Mouse (Mus musculus) cerebral cortex, adult 2 months (tissue): ENCODE measurements around the gene Cenpw.

Experiments used
- WGBS: fragments of 180-500 bp; shearing (Covaris S2); methylation state at CpG from one replicate; pipeline ENCODE4 v1.1.7; 2018; 5-methylcytosine and 5-hydroxymethylcytosine counted together

Cenpw gene

GRCm38 (mm10) chr10:30199916-30200826 lies at the start of gene Cenpw:
Gene Cenpw, minus strand, starts transcription at chr10:30200560.
- WGBS: under 1% methylated on average over 55 of the region's 55 CpGs

DNA sequence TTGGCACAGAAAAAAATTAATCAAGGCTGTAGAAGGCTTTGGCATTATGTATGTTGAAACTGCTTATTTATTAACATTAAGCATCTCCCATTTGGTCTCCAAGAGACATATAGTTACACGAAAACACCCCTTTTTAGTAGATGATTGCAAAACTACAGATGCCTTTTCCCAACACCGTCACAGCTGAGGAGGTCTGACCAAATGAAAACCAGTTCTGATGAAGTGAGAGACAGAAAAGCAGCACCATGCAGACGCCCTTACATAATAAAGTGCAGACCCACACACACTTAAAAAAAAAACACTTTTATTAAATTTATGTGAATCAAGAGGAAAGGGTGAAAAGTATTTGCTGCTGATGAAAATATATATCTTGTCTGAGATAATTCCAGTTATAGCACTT lies 49.3 kb upstream of the Cenpw start:
- 75% methylated on average over 3 of the region's 3 CpGs for WGBS

- 57% methylated on average over 5 of the region's 5 CpGs for WGBS
These were observed 859 bp downstream of the Cenpw start for GRCm38 (mm10) chr10:30199501-30199900.

- WGBS: 90% methylated on average over 4 of the region's 4 CpGs
These were observed 32.7 kb downstream of the Cenpw start for GRCm38 (mm10) chr10:30167700-30168099.
